Mouse (Mus musculus) limb, embryonic 14.5 days (tissue): ENCODE results near the gene Vmn1r197. TPM values are rescaled to one million over a fixed set of nuclear protein-coding genes. Genes with fewer than 3 reads are reported as not detected.
"Not testable (repeated sequence)": the region's sequence is repeated elsewhere in the genome, so short reads cannot be mapped to it uniquely, and the experiment has no call there.

ENCODE experiments used
- ATAC-seq: fragments of 200-750 bp; cut with Nextera tagmentation; 2 replicates; pipeline ENCODE4 v1.8.0; 2017; ENCODE audit warnings: low read depth, moderate number of reproducible peaks, moderate TSS enrichment; ENCODE audit not compliant: low FRiP score
- DNase-seq: peaks from one replicate; pipeline ENCODE4 v3.0.0-alpha.2; 2015; ENCODE audit warnings: low spot score
- H3K27ac ChIP-seq: fragments of 300-500 bp; sonication (generic); replicated peaks from 2 replicates; pipeline ENCODE4 v1.5.1; 2014; ENCODE audit warnings: low read depth, mild to moderate bottlenecking, low read length, moderate library complexity, mixed read lengths
- H3K27me3 ChIP-seq: fragments of 300-500 bp; sonication (generic); 2 replicates; pipeline ENCODE4 v1.6.1; 2014; ENCODE audit warnings: low read length, mixed read lengths; ENCODE audit not compliant: control insufficient read depth, insufficient read depth
- H3K36me3 ChIP-seq: fragments of 300-500 bp; sonication (generic); 2 replicates; pipeline ENCODE4 v1.6.1; 2014; ENCODE audit warnings: mild to moderate bottlenecking, low read length, moderate library complexity, mixed read lengths; ENCODE audit not compliant: control insufficient read depth, insufficient read depth
- H3K4me1 ChIP-seq: fragments of 300-500 bp; sonication (generic); 2 replicates; pipeline ENCODE4 v1.6.1; 2014; ENCODE audit warnings: antibody characterized with exemption, low read length, mixed read lengths; ENCODE audit not compliant: control insufficient read depth, insufficient read depth
- H3K4me2 ChIP-seq: fragments of 300-500 bp; sonication (generic); replicated peaks from 2 replicates; pipeline ENCODE4 v1.6.1; 2014; ENCODE audit warnings: low read depth, mild to moderate bottlenecking, low read length, moderate library complexity; ENCODE audit not compliant: severe bottlenecking
- H3K4me3 ChIP-seq: fragments of 300-500 bp; sonication (generic); replicated peaks from 2 replicates; pipeline ENCODE4 v1.5.1; 2014; ENCODE audit warnings: low read length
- H3K9ac ChIP-seq: fragments of 300-500 bp; sonication (generic); 2 replicates; pipeline ENCODE4 v1.6.1; 2014; ENCODE audit warnings: mild to moderate bottlenecking, low read depth, low read length, moderate library complexity; ENCODE audit not compliant: severe bottlenecking
- H3K9me3 ChIP-seq: fragments of 300-500 bp; sonication (generic); 2 replicates; pipeline ENCODE4 v1.6.1; 2016; ENCODE audit warnings: low read length; ENCODE audit not compliant: control insufficient read depth
- POLR2A ChIP-seq: fragments of 200-500 bp; IDR thresholded peaks from 2 replicates; pipeline ENCODE4 v1.8.0; 2012; ENCODE audit warnings: inconsistent platforms, mild to moderate bottlenecking, moderate library complexity, borderline replicate concordance; ENCODE audit not compliant: insufficient read depth, insufficient read length; ENCODE audit errors: extremely low read depth
- WGBS: fragments of 180-500 bp; shearing (Covaris S2); extraction: QIAGEN DNeasy Blood & Tissue Kit; methylation state at CpG from one replicate; pipeline ENCODE4 v1.1.7; 2014; 5-methylcytosine and 5-hydroxymethylcytosine counted together
- polyA plus RNA-seq, 2 experiments: library from polyadenylated mRNA; depleted of rRNA in 1 of 2; stranded (reverse) in 1 of 2; unstranded in 1 of 2; fragments of >200 nt; fragmentation: Nextera tagmentation in 1 of 2; extraction: Ambion mirVana in 1 of 2; gene quantifications; 2 replicates each; pipeline versions ENCODE4 v1.2.1 to v1.2.3; 2012 to 2014

Vmn1r197 gene
- polyA plus RNA-seq (2012; rRNA removed) (not detected in 2 replicates), polyA plus RNA-seq (2014; fragmentation: Nextera tagmentation; extraction: Ambion mirVana) (not detected in 2 replicates)

- Histone ChIP-seq H3K9ac (no peak within 1 kb of the TSS), H3K4me1 (no peaks in the 10 kb centered on the region), H3K27ac (no peak within 1 kb of the TSS), H3K9me3 (no peaks in the 10 kb centered on the region), H3K36me3 (no peaks in the 10 kb centered on the region), H3K4me2 (no peak within 1 kb of the TSS), H3K4me3 (no peak within 1 kb of the TSS), H3K27me3 (no peaks in the 10 kb centered on the region)
- TF ChIP-seq POLR2A: no peak
- DNase-seq (no peak), ATAC-seq (no peak)
Observed at GRCm38 (mm10) chr13:22324289-22324688, at the start of gene Vmn1r197. Gene Vmn1r197, plus strand, starts transcription at chr13:22324589.

- H3K4me2 ChIP-seq: no peak overlapping the region
- no peak for TF ChIP-seq POLR2A
- H3K27ac ChIP-seq: no peak overlapping the region
- 59% methylated on average over 2 of the region's 2 CpGs for whole genome bisulfite sequencing
- DNase-seq: no peak
- no peaks in the 10 kb centered on the region for H3K36me3 ChIP-seq
- H3K9ac ChIP-seq: no peak overlapping the region
- H3K4me3 ChIP-seq: no peak overlapping the region
- no peaks in the 10 kb centered on the region for H3K9me3 ChIP-seq
- no peaks in the 10 kb centered on the region for H3K4me1 ChIP-seq
- H3K27me3 ChIP-seq: no peaks in the 10 kb centered on the region
- no peak for ATAC-seq
Observed at GRCm38 (mm10) chr13:22284578-22284977, 39.8 kb upstream of the Vmn1r197 start.

DNA sequence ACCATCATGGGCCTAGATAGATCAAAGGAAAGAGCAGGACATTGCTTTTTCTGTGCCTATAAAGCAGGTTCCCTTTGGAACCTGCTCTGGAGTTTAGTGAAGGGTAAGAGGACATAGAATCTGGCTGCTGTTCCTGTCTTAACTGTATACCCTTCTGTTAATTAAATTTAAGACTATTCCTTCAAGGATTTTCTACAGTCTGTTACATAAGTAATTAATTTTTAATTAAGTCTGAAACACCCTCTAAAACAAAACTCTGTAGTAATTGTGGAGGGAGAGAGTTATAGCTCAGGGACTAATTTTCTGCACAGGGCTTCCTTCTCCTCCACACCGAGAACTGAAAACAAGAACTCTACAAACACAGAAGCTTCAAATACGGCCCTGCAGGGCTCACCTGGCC, 34.8 kb upstream of the Vmn1r197 start, which contains the start of gene Vmn1r196:
Vmn1r196 (plus strand) TSS at position 301 of the 400 bp plus-strand sequence.
- 40% methylated on average over 2 of the region's 2 CpGs for WGBS

DNA sequence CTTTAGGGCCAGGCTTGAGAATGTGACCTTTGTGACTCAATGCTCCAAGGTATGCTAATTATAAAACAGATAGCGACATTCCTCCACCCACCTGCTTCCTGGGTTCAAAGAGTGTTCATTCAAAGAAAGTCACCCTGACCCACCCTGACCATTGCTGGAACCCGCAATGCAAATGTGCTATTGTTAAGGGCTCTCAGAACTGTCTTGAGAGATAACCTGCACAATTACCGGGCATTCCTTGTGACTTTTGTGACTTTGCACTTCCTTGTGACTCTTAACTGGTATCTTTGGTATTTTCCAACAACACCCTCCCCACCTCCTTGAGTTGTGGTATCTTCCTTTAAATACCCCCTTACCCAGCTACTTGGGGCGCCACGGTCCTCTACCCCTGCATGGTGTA, 16.3 kb upstream of the Vmn1r197 start:
- not testable (repeated sequence) for H3K36me3 ChIP-seq, ATAC-seq, H3K9me3 ChIP-seq, H3K27me3 ChIP-seq, H3K27ac ChIP-seq, H3K4me1 ChIP-seq, H3K4me2 ChIP-seq, H3K9ac ChIP-seq, H3K4me3 ChIP-seq, DNase-seq
- WGBS: 87% methylated on average over 5 of the region's 5 CpGs

More for the DNA sequence above, 34.8 kb upstream of the Vmn1r197 start, which contains the start of gene Vmn1r196:
- H3K4me1 ChIP-seq: no peaks in the 10 kb centered on the region
- DNase-seq (no peak), ATAC-seq (no peak)
- TF ChIP-seq POLR2A: no peak
- H3K4me3 ChIP-seq: no peak within 1 kb of the TSS
- no peaks in the 10 kb centered on the region for H3K27me3 ChIP-seq
- H3K9me3 ChIP-seq: no peaks in the 10 kb centered on the region
- no peak within 1 kb of the TSS for H3K27ac ChIP-seq
- H3K4me2 ChIP-seq: no peak within 1 kb of the TSS
- no peak within 1 kb of the TSS for H3K9ac ChIP-seq
- H3K36me3 ChIP-seq: no peaks in the 10 kb centered on the region

DNA sequence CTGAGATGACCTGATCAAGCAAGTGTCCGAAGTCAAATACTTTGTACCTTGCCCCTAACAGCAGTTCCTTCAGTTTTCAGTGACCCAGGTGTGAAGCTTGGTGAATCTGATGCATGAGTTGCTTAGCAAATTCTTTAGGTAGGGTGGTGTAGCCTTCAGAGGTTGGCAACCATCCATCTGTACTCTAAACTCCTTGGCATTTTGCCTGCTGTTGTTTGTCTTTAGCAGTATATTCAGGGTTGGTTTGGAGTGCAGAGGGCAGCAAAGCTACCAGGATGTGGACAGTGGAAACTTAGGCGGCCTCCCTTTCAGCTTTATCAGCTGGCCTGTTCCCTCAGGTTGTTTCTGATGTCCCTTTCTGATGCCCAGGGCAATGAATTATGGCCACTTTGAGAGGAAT, 9.0 kb upstream of the Vmn1r197 start:
- TF ChIP-seq POLR2A: no peak
- DNase-seq: no peak

DNA sequence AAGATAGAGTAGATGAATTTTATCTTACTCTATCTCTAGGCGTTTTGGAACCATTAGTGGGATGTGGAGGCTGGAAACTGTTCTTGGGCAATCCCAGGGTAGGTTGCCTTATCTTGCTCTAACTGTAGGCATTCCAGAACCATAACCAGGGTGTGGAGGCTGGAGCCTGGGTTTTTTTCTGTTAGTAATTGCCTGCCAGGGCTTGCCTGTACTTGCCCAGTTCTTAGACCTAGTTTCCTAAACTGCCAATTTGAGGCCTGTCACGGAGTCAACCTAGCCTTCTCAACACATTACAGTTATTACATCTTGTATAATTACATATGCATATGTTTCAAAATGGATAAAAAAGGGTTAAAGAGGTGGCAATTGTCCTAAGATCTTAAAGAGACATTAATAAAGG, 7.0 kb upstream of the Vmn1r197 start:
- H3K4me1 ChIP-seq: no peaks in the 10 kb centered on the region
- no peak for DNase-seq
- no peaks in the 10 kb centered on the region for H3K27me3 ChIP-seq
- no peak for TF ChIP-seq POLR2A
- H3K9ac ChIP-seq: no peak overlapping the region
- no peaks in the 10 kb centered on the region for H3K36me3 ChIP-seq
- H3K27ac ChIP-seq: no peak overlapping the region
- ATAC-seq: no peak
- H3K4me2 ChIP-seq: no peak overlapping the region
- no peaks in the 10 kb centered on the region for H3K9me3 ChIP-seq
- H3K4me3 ChIP-seq: no peak overlapping the region
- WGBS: 81% methylated on average over 2 of the region's 2 CpGs

More for the DNA sequence above, 9.0 kb upstream of the Vmn1r197 start:
- Histone ChIP-seq H3K36me3 (no peaks in the 10 kb centered on the region), H3K4me1 (no peaks in the 10 kb centered on the region), H3K27me3 (no peaks in the 10 kb centered on the region), H3K4me2 (no peak overlapping the region), H3K4me3 (no peak overlapping the region), H3K27ac (no peak overlapping the region), H3K9ac (no peak overlapping the region), H3K9me3 (no peaks in the 10 kb centered on the region)
- no peak for ATAC-seq
- WGBS: 85% methylated on average over 2 of the region's 2 CpGs
